Mouse (Mus musculus) midbrain, embryonic 12.5 days (tissue): ENCODE measurements around the gene Nisch. TPM values are rescaled to one million over a fixed set of nuclear protein-coding genes. Genes with fewer than 3 reads are reported as not detected.

Experiments used
- ATAC-seq: fragments of 200-750 bp; cut with Nextera tagmentation; 2 replicates; pipeline ENCODE4 v1.8.0; 2017; ENCODE audit warnings: low read depth, moderate TSS enrichment, moderate library complexity; ENCODE audit not compliant: low FRiP score
- H3K27ac ChIP-seq: fragments of 300-500 bp; sonication (generic); replicated peaks from 2 replicates; pipeline ENCODE4 v1.5.1; 2016; ENCODE audit warnings: mild to moderate bottlenecking
- H3K27me3 ChIP-seq: fragments of 300-500 bp; sonication (generic); 2 replicates; pipeline ENCODE4 v1.6.1; 2016; ENCODE audit warnings: mild to moderate bottlenecking
- H3K36me3 ChIP-seq: fragments of 300-500 bp; sonication (generic); 2 replicates; pipeline ENCODE4 v1.6.1; 2016
- H3K4me1 ChIP-seq: fragments of 300-500 bp; sonication (generic); 2 replicates; pipeline ENCODE4 v1.6.1; 2016
- H3K4me2 ChIP-seq: fragments of 300-500 bp; sonication (generic); replicated peaks from 2 replicates; pipeline ENCODE4 v1.6.1; 2016; ENCODE audit warnings: mild to moderate bottlenecking, moderate library complexity
- H3K4me3 ChIP-seq: fragments of 300-500 bp; sonication (generic); 2 replicates; pipeline ENCODE4 v1.5.1; 2016; ENCODE audit warnings: mild to moderate bottlenecking
- H3K9ac ChIP-seq: fragments of 300-500 bp; sonication (generic); replicated peaks from 2 replicates; pipeline ENCODE4 v1.6.1; 2016; ENCODE audit warnings: mild to moderate bottlenecking, moderate library complexity
- H3K9me3 ChIP-seq: fragments of 300-500 bp; sonication (generic); 2 replicates; pipeline ENCODE4 v1.6.1; 2016; ENCODE audit warnings: mild to moderate bottlenecking
- WGBS: fragments of 180-500 bp; shearing (Covaris S2); methylation state at CpG from one replicate; pipeline ENCODE4 v1.1.7; 2016; 5-methylcytosine and 5-hydroxymethylcytosine counted together
- polyA plus RNA-seq: library from polyadenylated mRNA; unstranded; fragments of >200 nt; fragmentation: Nextera tagmentation; extraction: Ambion mirVana; gene quantifications from 2 replicates; pipeline ENCODE4 v1.2.1, GENCODE M21; 2016

The Nisch gene
- polyA plus RNA-seq, 1 experiment from 2014 or later = 480 TPM

DNA sequence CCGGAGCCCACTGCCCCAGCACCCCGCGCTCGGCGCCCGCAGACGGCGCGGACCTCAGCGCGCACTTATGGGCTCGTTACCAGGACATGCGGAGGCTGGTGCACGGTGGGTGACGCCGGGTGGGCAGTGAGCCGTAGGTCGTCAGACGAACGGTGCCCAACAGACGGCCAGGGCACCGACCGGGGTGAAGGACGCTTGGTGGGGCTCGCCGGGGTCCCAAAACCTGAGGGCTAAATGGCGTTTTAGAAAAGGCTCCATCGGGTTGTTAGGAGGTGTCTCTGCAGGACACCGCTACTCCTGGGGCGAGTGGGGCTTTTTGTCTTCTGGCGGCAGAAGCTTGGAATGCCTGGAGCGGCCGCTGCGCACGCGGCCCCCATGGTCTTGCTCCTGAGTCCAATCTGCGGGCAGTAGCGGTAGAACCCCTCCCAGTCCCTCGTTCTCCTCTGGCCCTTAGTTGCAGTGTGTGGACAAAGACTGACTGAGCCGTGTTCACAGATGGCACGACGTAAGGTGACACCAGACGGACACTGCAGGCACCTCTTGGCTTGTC lies 85.4 kb downstream of the Nisch start:
- peaks cover 32% of the 10 kb centered on the region for H3K36me3 ChIP-seq
- H3K4me2 ChIP-seq = peak overlapping the region; percentile 74
- peak overlapping the region; percentile 91 for H3K27ac ChIP-seq
- no peaks in the 10 kb centered on the region for H3K27me3 ChIP-seq
- peak overlapping the region; percentile 95 for H3K9ac ChIP-seq
- WGBS = under 1% methylated on average over 43 of the region's 43 CpGs
- H3K4me1 ChIP-seq = peaks cover 48% of the 10 kb centered on the region
- ATAC-seq = no peak; the same call in 1 of the 2 replicates
- no peaks in the 10 kb centered on the region for H3K9me3 ChIP-seq
- peak overlapping the region; percentile 84 for H3K4me3 ChIP-seq

- 5% methylated on average over 51 of the region's 63 CpGs for WGBS
- H3K27me3 ChIP-seq = no peaks in the 10 kb centered on the region
- H3K9me3 ChIP-seq = no peaks in the 10 kb centered on the region
- peak within 1 kb of the TSS; percentile 74 for H3K4me2 ChIP-seq
- H3K27ac ChIP-seq = peak within 1 kb of the TSS; percentile 91
- ATAC-seq = peak; percentile 86
- peaks cover 24% of the 10 kb centered on the region for H3K36me3 ChIP-seq
- peak within 1 kb of the TSS; percentile 95 for H3K9ac ChIP-seq
- peaks cover 52% of the 10 kb centered on the region for H3K4me1 ChIP-seq
- peak within 1 kb of the TSS; percentile 84 for H3K4me3 ChIP-seq
These were observed 86.2 kb downstream of the Nisch start, which contains the start of gene Nt5dc2 for GRCm38 (mm10) chr14:31130236-31131220. Nt5dc2 (plus strand) TSS chr14:31131053.

DNA sequence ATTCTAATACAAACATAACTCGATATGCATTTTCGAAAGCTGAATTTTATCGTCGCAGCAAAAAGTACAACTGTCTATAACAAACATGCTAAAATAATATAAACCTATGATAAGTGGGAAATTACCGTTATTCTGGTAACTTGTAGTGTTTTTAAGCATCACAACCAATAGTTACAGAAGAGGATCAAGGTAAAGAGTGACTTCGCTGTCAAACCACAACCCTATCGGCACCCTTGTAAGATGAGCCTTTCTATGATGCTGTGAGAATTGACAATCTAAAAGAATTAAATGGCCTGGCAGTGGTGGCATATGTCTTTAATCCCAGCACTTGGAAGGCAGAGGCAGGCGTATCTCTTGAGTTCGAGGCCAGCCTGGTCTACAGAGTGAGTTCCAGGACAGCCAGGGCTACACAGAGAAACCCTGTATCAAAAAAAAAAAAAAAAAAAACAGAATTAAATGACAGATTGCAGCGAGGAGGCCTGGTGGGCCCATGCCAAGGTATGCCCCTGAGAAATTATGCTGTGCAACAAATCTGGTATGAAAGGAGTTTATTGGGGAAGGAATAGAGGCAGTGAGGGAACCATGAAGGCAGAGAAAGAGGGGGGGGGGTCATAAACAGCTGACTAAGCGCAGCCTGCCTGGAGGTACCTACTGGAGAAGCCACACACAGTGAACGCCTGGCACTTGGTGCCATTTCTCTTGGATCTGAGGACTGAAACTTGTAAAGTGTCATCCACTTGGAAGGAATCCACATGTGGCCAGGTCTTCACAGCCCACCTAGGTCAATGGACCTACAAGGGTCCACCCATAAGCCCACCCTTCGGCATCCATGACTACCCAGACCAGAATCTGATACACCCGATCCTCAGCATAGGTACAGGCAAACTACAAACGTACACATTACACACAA lies 87.2 kb downstream of the Nisch start:
- WGBS = 68% methylated on average over 15 of the region's 15 CpGs
- H3K4me2 ChIP-seq = peak overlapping the region; percentile 74
- H3K9ac ChIP-seq = 0 out of 2 replicates have a peak overlapping the region, but pooled peaks have one; percentile 7
- H3K27ac ChIP-seq = peak overlapping the region; percentile 91
- H3K4me1 ChIP-seq = peaks cover 56% of the 10 kb centered on the region
- no peaks in the 10 kb centered on the region for H3K27me3 ChIP-seq
- H3K9me3 ChIP-seq = no peaks in the 10 kb centered on the region
- H3K4me3 ChIP-seq = peak overlapping the region; percentile 69
- no peak for ATAC-seq
- H3K36me3 ChIP-seq = peaks cover 18% of the 10 kb centered on the region

DNA sequence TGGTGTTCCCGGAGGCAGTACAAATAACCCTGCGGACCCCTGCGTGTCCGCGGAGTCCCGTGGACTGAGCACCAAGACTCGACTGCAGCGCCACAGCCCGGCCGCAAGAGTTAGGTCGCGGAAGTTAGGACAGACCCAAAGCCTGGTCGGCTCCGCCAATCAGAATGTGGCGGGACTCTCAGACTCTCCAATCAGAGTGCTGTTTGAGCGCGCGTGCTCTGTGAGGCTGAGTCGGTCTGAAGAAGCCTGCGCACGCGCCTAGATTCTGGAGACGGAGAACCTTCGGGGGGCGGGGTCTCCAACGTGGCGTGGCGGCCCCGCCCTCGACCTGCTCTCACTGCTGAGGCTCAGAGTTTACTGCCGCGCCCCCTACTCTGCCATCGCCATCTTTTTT lies 87.9 kb downstream of the Nisch start, which contains the start of gene Smim4:
TSS of gene Smim4 (minus strand) at position 131 of the 394 bp plus-strand sequence.
- Histone ChIP-seq H3K27ac (peak within 1 kb of the TSS; percentile 91), H3K9ac (peak within 1 kb of the TSS; percentile 78), H3K4me2 (peak within 1 kb of the TSS; percentile 82), H3K27me3 (no peaks in the 10 kb centered on the region), H3K4me1 (peaks cover 52% of the 10 kb centered on the region), H3K36me3 (0 out of 2 replicates have a peak, but pooled peaks cover 11% of the 10 kb centered on the region), H3K4me3 (peak within 1 kb of the TSS; percentile 69), H3K9me3 (no peaks in the 10 kb centered on the region)
- ATAC-seq = peak; percentile 92
- under 1% methylated on average over 33 of the region's 33 CpGs for WGBS

GRCm38 (mm10) chr14:31128101-31128825 lies 88.5 kb downstream of the Nisch start:
- H3K9ac ChIP-seq = peak overlapping the region; percentile 78
- no peaks in the 10 kb centered on the region for H3K9me3 ChIP-seq
- no peaks in the 10 kb centered on the region for H3K27me3 ChIP-seq
- H3K4me3 ChIP-seq = peak overlapping the region; percentile 69
- 3% methylated on average over 23 of the region's 23 CpGs for WGBS
- no peak for ATAC-seq
- peak overlapping the region; percentile 82 for H3K4me2 ChIP-seq
- peaks cover 46% of the 10 kb centered on the region for H3K4me1 ChIP-seq
- peak overlapping the region; percentile 64 for H3K27ac ChIP-seq
- peaks cover 7% of the 10 kb centered on the region; the same call in 1 of the 2 replicates for H3K36me3 ChIP-seq

DNA sequence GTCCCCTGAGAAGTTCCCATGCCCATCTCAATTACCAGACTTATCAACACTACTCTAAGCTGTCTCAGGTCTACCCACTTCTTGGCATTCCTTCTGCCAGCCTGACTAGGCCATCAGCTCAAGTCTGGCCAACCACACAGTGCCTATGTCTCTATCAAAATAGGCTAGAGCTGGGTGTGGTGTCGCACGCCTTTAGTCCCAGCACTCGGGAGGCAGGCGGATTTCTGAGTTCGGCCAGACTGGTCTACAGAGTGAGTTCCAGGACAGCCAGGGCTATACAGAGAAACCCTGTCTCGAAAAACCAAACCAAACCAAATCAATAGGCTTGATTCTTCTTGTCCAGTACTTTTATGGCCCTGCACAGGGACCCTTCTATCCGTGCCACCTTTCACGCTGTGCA lies 89.9 kb downstream of the Nisch start:
- Histone ChIP-seq H3K36me3 (peaks cover 9% of the 10 kb centered on the region; the same call in 1 of the 2 replicates), H3K4me2 (peak overlapping the region; percentile 36), H3K9me3 (no peaks in the 10 kb centered on the region), H3K27me3 (no peaks in the 10 kb centered on the region), H3K27ac (no peak overlapping the region), H3K9ac (0 out of 2 replicates have a peak overlapping the region, but pooled peaks have one; percentile 20), H3K4me1 (peaks cover 32% of the 10 kb centered on the region), H3K4me3 (no peak overlapping the region)
- ATAC-seq = no peak
- WGBS = 97% methylated on average over 8 of the region's 8 CpGs

GRCm38 (mm10) chr14:31125106-31126075 lies 91.4 kb downstream of the Nisch start:
- H3K27me3 ChIP-seq = no peaks in the 10 kb centered on the region
- peaks cover 16% of the 10 kb centered on the region for H3K36me3 ChIP-seq
- H3K4me1 ChIP-seq = peaks cover 26% of the 10 kb centered on the region
- WGBS = 71% methylated on average over 9 of the region's 9 CpGs
- H3K9me3 ChIP-seq = no peaks in the 10 kb centered on the region
- no peak overlapping the region for H3K4me3 ChIP-seq
- H3K27ac ChIP-seq = 0 out of 2 replicates have a peak overlapping the region, but pooled peaks have one; percentile 20
- ATAC-seq = no peak
- no peak overlapping the region for H3K4me2 ChIP-seq
- H3K9ac ChIP-seq = peak overlapping the region; percentile 20

Other genes starting within 250 kb of the Nisch start
- 67.9 and 69.0 TPM in 2 replicates for gene Glt8d1, start 215.5 kb downstream of the Nisch start, polyA plus RNA-seq
- gene Spcs1, start 215.3 kb downstream of the Nisch start, polyA plus RNA-seq = 277 and 281 TPM in 2 replicates
- 214 and 226 TPM in 2 replicates for gene Pbrm1, start 197.8 kb downstream of the Nisch start, polyA plus RNA-seq
- 79.5 and 80.7 TPM in 2 replicates for gene Gnl3, start 197.8 kb downstream of the Nisch start, polyA plus RNA-seq
- 61.1 and 62.3 TPM in 2 replicates for gene Smim4, start 88.0 kb downstream of the Nisch start, polyA plus RNA-seq
- 446 and 464 TPM in 2 replicates for gene Nt5dc2, start 85.9 kb downstream of the Nisch start, polyA plus RNA-seq
- 39.7 and 40.3 TPM in 2 replicates for gene Stab1, start 48.3 kb downstream of the Nisch start, polyA plus RNA-seq
- 1.9 and 3.0 TPM in 2 replicates for gene Tnnc1, start 8.6 kb downstream of the Nisch start, polyA plus RNA-seq
- gene Sema3g, start 914 bp upstream of the Nisch start, polyA plus RNA-seq = 0.69 and 1.1 TPM in 2 replicates
- 12.0 and 12.2 TPM in 2 replicates for gene Phf7, start 34.4 kb upstream of the Nisch start, polyA plus RNA-seq
- 124 and 127 TPM in 2 replicates for gene Bap1, start 34.5 kb upstream of the Nisch start, polyA plus RNA-seq
- gene Dnah1, start 107.0 kb upstream of the Nisch start, polyA plus RNA-seq = 6.0 and 6.4 TPM in 2 replicates
- gene Capn7, start 119.7 kb upstream of the Nisch start, polyA plus RNA-seq = 51.4 and 55.8 TPM in 2 replicates
- gene Sh3bp5, start 219.1 kb upstream of the Nisch start, polyA plus RNA-seq = 43.3 and 46.8 TPM in 2 replicates